Mouse (Mus musculus) neural tube, embryonic 12.5 days (tissue): ENCODE data around the gene Btbd11. TPM values are rescaled to one million over a fixed set of nuclear protein-coding genes. Genes with fewer than 3 reads are reported as not detected.

Experiments
- ATAC-seq: fragments of 200-750 bp; cut with Nextera tagmentation; 2 replicates; pipeline ENCODE4 v1.8.0; 2017; ENCODE audit warnings: low read depth, mild to moderate bottlenecking, moderate TSS enrichment, moderate library complexity; ENCODE audit not compliant: low FRiP score
- H3K27ac ChIP-seq: fragments of 300-500 bp; sonication (generic); 2 replicates; pipeline ENCODE4 v1.5.1; 2016
- H3K27me3 ChIP-seq: fragments of 300-500 bp; sonication (generic); replicated peaks from 2 replicates; pipeline ENCODE4 v1.6.1; 2016; ENCODE audit warnings: mild to moderate bottlenecking
- H3K36me3 ChIP-seq: fragments of 300-500 bp; sonication (generic); 2 replicates; pipeline ENCODE4 v1.6.1; 2016; ENCODE audit warnings: mild to moderate bottlenecking
- H3K4me1 ChIP-seq: fragments of 300-500 bp; sonication (generic); 2 replicates; pipeline ENCODE4 v1.6.1; 2016
- H3K4me2 ChIP-seq: fragments of 300-500 bp; sonication (generic); replicated peaks from 2 replicates; pipeline ENCODE4 v1.6.1; 2016; ENCODE audit warnings: mild to moderate bottlenecking
- H3K4me3 ChIP-seq: fragments of 300-500 bp; sonication (generic); 2 replicates; pipeline ENCODE4 v1.5.1; 2016
- H3K9ac ChIP-seq: fragments of 300-500 bp; sonication (generic); 2 replicates; pipeline ENCODE4 v1.6.1; 2016; ENCODE audit warnings: mild to moderate bottlenecking
- H3K9me3 ChIP-seq: fragments of 300-500 bp; sonication (generic); 2 replicates; pipeline ENCODE4 v1.6.1; 2016; ENCODE audit warnings: mild to moderate bottlenecking
- WGBS: fragments of 180-500 bp; shearing (Covaris S2); methylation state at CpG from one replicate; pipeline ENCODE4 v1.1.7; 2016; 5-methylcytosine and 5-hydroxymethylcytosine counted together
- polyA plus RNA-seq: library from polyadenylated mRNA; unstranded; fragments of >200 nt; fragmentation: Nextera tagmentation; extraction: Ambion mirVana; gene quantifications from 2 replicates; pipeline ENCODE4 v1.2.1, GENCODE M21; 2016

Btbd11 gene
- polyA plus RNA-seq, 1 experiment from 2014 or later, result 10.8 TPM

GRCm38 (mm10) chr10:85541892-85542630 is 155.4 kb downstream of the Btbd11 start:
- 97% methylated on average over 14 of the region's 14 CpGs for WGBS
- H3K27me3 ChIP-seq, result 0 out of 2 replicates have a peak, but pooled peaks cover 4% of the 10 kb centered on the region
- no peak overlapping the region for H3K4me2 ChIP-seq
- H3K4me1 ChIP-seq, result peaks cover 6% of the 10 kb centered on the region; the same call in 1 of the 2 replicates
- no peaks in the 10 kb centered on the region for H3K36me3 ChIP-seq
- no peak overlapping the region for H3K4me3 ChIP-seq
- H3K27ac ChIP-seq, result no peak overlapping the region
- ATAC-seq, result no peak
- H3K9me3 ChIP-seq, result no peaks in the 10 kb centered on the region
- no peak overlapping the region for H3K9ac ChIP-seq

GRCm38 (mm10) chr10:85543281-85543680 is 156.7 kb downstream of the Btbd11 start:
- no peak overlapping the region for H3K4me3 ChIP-seq
- H3K4me2 ChIP-seq, result no peak overlapping the region
- 96% methylated on average over 2 of the region's 2 CpGs for WGBS
- H3K9me3 ChIP-seq, result no peaks in the 10 kb centered on the region
- H3K9ac ChIP-seq, result no peak overlapping the region
- no peak overlapping the region for H3K27ac ChIP-seq
- peaks cover 6% of the 10 kb centered on the region; the same call in 1 of the 2 replicates for H3K4me1 ChIP-seq
- ATAC-seq, result no peak
- no peaks in the 10 kb centered on the region for H3K27me3 ChIP-seq
- H3K36me3 ChIP-seq, result no peaks in the 10 kb centered on the region

- no peak overlapping the region for H3K4me2 ChIP-seq
- no peaks in the 10 kb centered on the region for H3K36me3 ChIP-seq
- H3K9ac ChIP-seq, result no peak overlapping the region
- H3K27ac ChIP-seq, result no peak overlapping the region
- no peaks in the 10 kb centered on the region for H3K9me3 ChIP-seq
- H3K4me1 ChIP-seq, result peaks cover 2% of the 10 kb centered on the region; the same call in 1 of the 2 replicates
- WGBS, result 71% methylated on average over 5 of the region's 5 CpGs
- H3K4me3 ChIP-seq, result no peak overlapping the region
- ATAC-seq, result no peak
- H3K27me3 ChIP-seq, result no peaks in the 10 kb centered on the region
Measured at GRCm38 (mm10) chr10:85544991-85545390, 158.4 kb downstream of the Btbd11 start.

- Histone ChIP-seq H3K27ac (no peak overlapping the region), H3K9ac (no peak overlapping the region), H3K4me1 (no peaks in the 10 kb centered on the region), H3K27me3 (no peaks in the 10 kb centered on the region), H3K4me2 (no peak overlapping the region), H3K4me3 (no peak overlapping the region), H3K9me3 (no peaks in the 10 kb centered on the region), H3K36me3 (no peaks in the 10 kb centered on the region)
- no peak for ATAC-seq
- 68% methylated on average over 8 of the region's 8 CpGs for WGBS
Measured at GRCm38 (mm10) chr10:85555193-85555592, 168.6 kb downstream of the Btbd11 start.

- Histone ChIP-seq H3K4me3 (no peak overlapping the region), H3K4me1 (0 out of 2 replicates have a peak, but pooled peaks cover 3% of the 10 kb centered on the region), H3K27ac (no peak overlapping the region), H3K27me3 (no peaks in the 10 kb centered on the region), H3K36me3 (no peaks in the 10 kb centered on the region), H3K9ac (no peak overlapping the region), H3K9me3 (no peaks in the 10 kb centered on the region), H3K4me2 (no peak overlapping the region)
- no peak for ATAC-seq
- 89% methylated on average over 14 of the region's 14 CpGs for WGBS
Measured at GRCm38 (mm10) chr10:85561418-85561817, 174.8 kb downstream of the Btbd11 start.

GRCm38 (mm10) chr10:85571456-85571855 is 184.8 kb downstream of the Btbd11 start:
- 0 out of 2 replicates have a peak, but pooled peaks cover 3% of the 10 kb centered on the region for H3K9me3 ChIP-seq

GRCm38 (mm10) chr10:85572571-85572970 is 186.0 kb downstream of the Btbd11 start:
- no peak for ATAC-seq
- H3K27me3 ChIP-seq, result no peaks in the 10 kb centered on the region
- no peaks in the 10 kb centered on the region for H3K36me3 ChIP-seq
- 0 out of 2 replicates have a peak, but pooled peaks cover 3% of the 10 kb centered on the region for H3K9me3 ChIP-seq
- no peak overlapping the region for H3K4me2 ChIP-seq
- no peak overlapping the region for H3K4me3 ChIP-seq
- WGBS, result 88% methylated on average over 7 of the region's 7 CpGs
- H3K4me1 ChIP-seq, result no peaks in the 10 kb centered on the region
- no peak overlapping the region for H3K9ac ChIP-seq
- H3K27ac ChIP-seq, result no peak overlapping the region

More at GRCm38 (mm10) chr10:85571456-85571855, 184.8 kb downstream of the Btbd11 start:
- no peak for ATAC-seq
- Histone ChIP-seq H3K27ac (no peak overlapping the region), H3K9ac (no peak overlapping the region), H3K4me3 (no peak overlapping the region), H3K36me3 (no peaks in the 10 kb centered on the region), H3K27me3 (no peaks in the 10 kb centered on the region), H3K4me2 (no peak overlapping the region), H3K4me1 (no peaks in the 10 kb centered on the region)
- 86% methylated on average over 5 of the region's 5 CpGs for WGBS

GRCm38 (mm10) chr10:85577891-85578420 is 191.3 kb downstream of the Btbd11 start:
- no peaks in the 10 kb centered on the region for H3K36me3 ChIP-seq
- no peaks in the 10 kb centered on the region for H3K27me3 ChIP-seq
- H3K4me3 ChIP-seq, result no peak overlapping the region
- ATAC-seq, result no peak
- 91% methylated on average over 6 of the region's 6 CpGs for WGBS
- no peak overlapping the region for H3K27ac ChIP-seq
- no peaks in the 10 kb centered on the region for H3K4me1 ChIP-seq
- H3K9ac ChIP-seq, result no peak overlapping the region
- 0 out of 2 replicates have a peak, but pooled peaks cover 3% of the 10 kb centered on the region for H3K9me3 ChIP-seq
- no peak overlapping the region for H3K4me2 ChIP-seq

- no peaks in the 10 kb centered on the region for H3K36me3 ChIP-seq
- H3K4me1 ChIP-seq, result no peaks in the 10 kb centered on the region
- no peak overlapping the region for H3K4me3 ChIP-seq
- H3K9ac ChIP-seq, result no peak overlapping the region
- no peak overlapping the region for H3K4me2 ChIP-seq
- no peaks in the 10 kb centered on the region for H3K27me3 ChIP-seq
- H3K9me3 ChIP-seq, result no peaks in the 10 kb centered on the region
- 85% methylated on average over 13 of the region's 13 CpGs for WGBS
- no peak overlapping the region for H3K27ac ChIP-seq
- no peak for ATAC-seq
Measured at GRCm38 (mm10) chr10:85578571-85579465, 192.2 kb downstream of the Btbd11 start.

- Histone ChIP-seq H3K4me2 (no peak overlapping the region), H3K36me3 (no peaks in the 10 kb centered on the region), H3K27me3 (no peaks in the 10 kb centered on the region), H3K27ac (no peak overlapping the region), H3K4me3 (no peak overlapping the region), H3K4me1 (no peaks in the 10 kb centered on the region), H3K9me3 (no peaks in the 10 kb centered on the region), H3K9ac (no peak overlapping the region)
- no peak for ATAC-seq
- 93% methylated on average over 3 of the region's 3 CpGs for WGBS
Measured at GRCm38 (mm10) chr10:85587758-85588157, 201.1 kb downstream of the Btbd11 start.

- Histone ChIP-seq H3K27me3 (no peaks in the 10 kb centered on the region), H3K9me3 (no peaks in the 10 kb centered on the region), H3K4me1 (no peaks in the 10 kb centered on the region), H3K27ac (no peak overlapping the region), H3K4me3 (no peak overlapping the region), H3K36me3 (no peaks in the 10 kb centered on the region), H3K4me2 (no peak overlapping the region), H3K9ac (no peak overlapping the region)
- WGBS, result 92% methylated on average over 2 of the region's 2 CpGs
- no peak for ATAC-seq
Measured at GRCm38 (mm10) chr10:85590043-85590442, 203.4 kb downstream of the Btbd11 start.

- ATAC-seq, result no peak
- Histone ChIP-seq H3K27ac (no peak overlapping the region), H3K9ac (no peak overlapping the region), H3K4me1 (no peaks in the 10 kb centered on the region), H3K27me3 (no peaks in the 10 kb centered on the region), H3K4me3 (no peak overlapping the region), H3K36me3 (no peaks in the 10 kb centered on the region), H3K4me2 (no peak overlapping the region), H3K9me3 (no peaks in the 10 kb centered on the region)
- 89% methylated on average over 2 of the region's 2 CpGs for WGBS
Measured at GRCm38 (mm10) chr10:85591296-85591695, 204.7 kb downstream of the Btbd11 start.
